Mouse (Mus musculus): ENCODE measurements around the gene Tmem198.

DNA sequence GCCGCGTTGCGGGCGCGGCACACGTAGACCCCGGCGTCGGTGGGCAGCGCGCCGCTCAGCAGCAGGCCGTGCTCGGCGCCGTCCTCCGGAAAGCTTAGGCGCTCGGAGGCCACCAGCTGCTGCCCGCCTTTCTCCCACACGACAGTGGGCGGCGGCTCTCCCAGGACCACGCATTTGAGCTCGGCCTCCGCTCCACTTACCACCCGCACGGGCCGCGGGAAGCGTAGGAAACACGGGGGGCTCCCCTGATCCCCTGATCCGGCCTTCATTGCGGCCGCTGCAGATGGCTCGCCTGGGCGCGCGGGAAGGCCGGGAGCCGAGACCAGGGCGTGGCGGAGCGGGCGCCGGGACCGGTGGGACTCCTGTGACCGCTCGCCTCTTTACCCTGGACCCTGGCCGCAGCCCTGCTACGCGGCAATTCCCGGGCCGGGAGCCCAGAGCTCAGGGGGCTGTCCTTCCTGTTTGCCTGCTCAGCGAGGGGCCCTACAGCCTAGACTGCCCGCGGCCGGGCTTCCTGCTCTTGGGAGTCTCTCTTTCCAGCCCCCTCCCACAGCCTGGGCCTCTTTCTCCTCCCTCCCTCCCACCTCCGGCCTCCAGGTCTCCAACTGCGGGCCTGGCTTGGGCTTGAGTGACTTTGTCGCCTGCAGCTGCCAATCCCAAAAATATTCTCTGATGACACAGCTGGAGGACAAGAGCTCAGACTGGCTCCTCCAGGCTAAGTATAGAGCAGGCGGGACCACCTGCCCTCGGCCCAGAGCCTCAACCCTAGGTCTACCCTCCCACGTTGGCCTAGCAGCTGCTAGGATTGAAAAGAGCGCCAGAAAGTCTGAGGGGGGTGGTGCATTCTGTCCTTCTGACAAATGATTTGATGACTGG is 26.9 kb downstream of the Tmem198 start, which contains the start of gene Obsl1:
- TF ChIP-seq TAL1 (IDR thresholded peaks at IDR 0.05; ENCODE audit: low read length) (no peak), GATA1 (IDR thresholded peaks at IDR 0.05; ENCODE audit: low read length) (no peak)
